ENCODE assay signal across 15 mouse cellular contexts in genomic region chr1:178838696-178839320, GRCm38 (mm10).
DNase-seq lines count a peak whose midpoint lies in the region; ATAC-seq and TF ChIP-seq lines count a peak whose summit lies in the region.
"Had no signal": no experiment of that assay in that cellular context is flagged by ENCODE, and none has a peak within 500 bp of the region (broad histone marks: within the 10 kb centered on the region; RNA-seq: fewer than 3 reads in every experiment).

No protein-coding gene starts in this region.

- no peaks in the 10 kb centered on the region for H3K9me3 ChIP-seq in hindbrain, embryonic 13.5 days
- H3K9me3 ChIP-seq in hindbrain, embryonic 11.5 days (ENCODE audit: control insufficient read depth, low read length) = no peaks in the 10 kb centered on the region
- H3K9me3 ChIP-seq in heart, embryonic 16.5 days (replicated peaks; ENCODE audit: control insufficient read depth, low read length) = no peaks in the 10 kb centered on the region
- H3K9me3 ChIP-seq: embryonic facial prominence, embryonic 13.5 days; intestine, embryonic 15.5 days had no signal

- ATAC-seq in hindbrain, embryonic 13.5 days (ENCODE audit: low FRiP score) = no peak
- ATAC-seq in hindbrain, embryonic 11.5 days (ENCODE audit: low FRiP score) = no peak
- peak; percentile 34; the same call in 1 of the 2 replicates for ATAC-seq in heart, embryonic 16.5 days (replicated peaks; ENCODE audit: extremely low read depth, insufficient read depth, low FRiP score)
- ATAC-seq: forebrain, embryonic 14.5 days; intestine, embryonic 15.5 days had no signal

- no peaks in the 10 kb centered on the region for H3K27me3 ChIP-seq in hindbrain, embryonic 13.5 days
- H3K27me3 ChIP-seq in hindbrain, embryonic 11.5 days (ENCODE audit: control insufficient read depth, insufficient read depth, low read length) = no peaks in the 10 kb centered on the region
- H3K27me3 ChIP-seq in heart, embryonic 16.5 days (ENCODE audit: control insufficient read depth, insufficient read depth, low read length) = no peaks in the 10 kb centered on the region
- no peaks in the 10 kb centered on the region for H3K27me3 ChIP-seq in thymus, adult 2 months (ENCODE audit: control insufficient read depth, insufficient read depth, low read length)
- H3K27me3 ChIP-seq: embryonic facial prominence, embryonic 13.5 days; intestine, embryonic 15.5 days had no signal

- no peak overlapping the region for H3K4me3 ChIP-seq in hindbrain, embryonic 13.5 days
- no peak overlapping the region for H3K4me3 ChIP-seq in hindbrain, embryonic 11.5 days (ENCODE audit: low read depth, low read length)
- no peak overlapping the region for H3K4me3 ChIP-seq in heart, embryonic 16.5 days (ENCODE audit: low read length)
- H3K4me3 ChIP-seq in thymus, adult 2 months (ENCODE audit: control insufficient read depth, insufficient read depth, low read length) = no peak overlapping the region
- H3K4me3 ChIP-seq: embryonic facial prominence, embryonic 13.5 days; intestine, embryonic 15.5 days had no signal

- 55% methylated on average over 10 of the region's 10 CpGs for WGBS in hindbrain, embryonic 13.5 days
- 77% methylated on average over 10 of the region's 10 CpGs for WGBS in hindbrain, embryonic 11.5 days
- WGBS in heart, embryonic 16.5 days = 30% methylated on average over 10 of the region's 10 CpGs
- 94% methylated on average over 10 of the region's 10 CpGs for WGBS in thymus, adult 2 months

- no peak overlapping the region for H3K9ac ChIP-seq in hindbrain, embryonic 13.5 days
- no peak overlapping the region for H3K9ac ChIP-seq in hindbrain, embryonic 11.5 days (ENCODE audit: low read depth, low read length)
- H3K9ac ChIP-seq in heart, embryonic 16.5 days (ENCODE audit: low read length) = 0 out of 2 replicates have a peak overlapping the region, but pooled peaks have one; percentile 11
- H3K9ac ChIP-seq: embryonic facial prominence, embryonic 13.5 days; intestine, embryonic 15.5 days; liver, embryonic 14.5 days had no signal

- no peak for TF ChIP-seq CTCF in thymus, adult 2 months (IDR thresholded peaks at IDR 0.05; ENCODE audit: borderline replicate concordance, control insufficient read depth, extremely low read depth, insufficient read depth, low read length, poor library complexity)

- H3K27ac ChIP-seq in hindbrain, embryonic 13.5 days = peak overlapping the region; percentile 49
- no peak overlapping the region for H3K27ac ChIP-seq in hindbrain, embryonic 11.5 days (ENCODE audit: low read depth, low read length)
- H3K27ac ChIP-seq in heart, embryonic 16.5 days (ENCODE audit: low read length) = peak overlapping the region; percentile 51
- no peak overlapping the region for H3K27ac ChIP-seq in thymus, adult 2 months (ENCODE audit: control insufficient read depth, insufficient read depth, low read length)
- H3K27ac ChIP-seq: embryonic facial prominence, embryonic 13.5 days; intestine, embryonic 15.5 days; liver, embryonic 14.5 days had no signal

- H3K36me3 ChIP-seq in hindbrain, embryonic 13.5 days = no peaks in the 10 kb centered on the region
- no peaks in the 10 kb centered on the region for H3K36me3 ChIP-seq in hindbrain, embryonic 11.5 days (ENCODE audit: control insufficient read depth, insufficient read depth, low read length)
- no peaks in the 10 kb centered on the region for H3K36me3 ChIP-seq in heart, embryonic 16.5 days (ENCODE audit: control insufficient read depth, insufficient read depth)
- no peaks in the 10 kb centered on the region for H3K36me3 ChIP-seq in thymus, adult 2 months (ENCODE audit: control insufficient read depth, insufficient read depth, low read length)
- H3K36me3 ChIP-seq: embryonic facial prominence, embryonic 13.5 days; intestine, embryonic 15.5 days had no signal

- TF ChIP-seq POLR2A in thymus, adult 2 months (IDR thresholded peaks at IDR 0.05; ENCODE audit: control insufficient read depth, extremely low read depth, insufficient read depth, low read length, poor library complexity) = no peak

- no peak for DNase-seq in hindbrain, embryonic 11.5 days (ENCODE audit: low spot score)
- peak; percentile 34 for DNase-seq in retina, postnatal 1 day
- no peak for DNase-seq in retina, embryonic 14.5 days (ENCODE audit: low spot score)
- DNase-seq in thymus, adult 2 months = no peak
- no peak for DNase-seq in lung, postnatal 36 days
- DNase-seq: cerebellum, adult 9-11 months; gastrocnemius, postnatal 14 days; kidney, postnatal 36 days; thymus, postnatal 4 days had no signal

- H3K4me2 ChIP-seq in hindbrain, embryonic 13.5 days = no peak overlapping the region
- H3K4me2 ChIP-seq in hindbrain, embryonic 11.5 days (replicated peaks; ENCODE audit: low read depth, low read length) = no peak overlapping the region
- no peak overlapping the region for H3K4me2 ChIP-seq in heart, embryonic 16.5 days (ENCODE audit: low read depth, low read length)
- H3K4me2 ChIP-seq: embryonic facial prominence, embryonic 13.5 days; intestine, embryonic 15.5 days had no signal

- H3K4me1 ChIP-seq in hindbrain, embryonic 13.5 days (replicated peaks) = peaks cover 14% of the 10 kb centered on the region
- H3K4me1 ChIP-seq in hindbrain, embryonic 11.5 days (replicated peaks; ENCODE audit: control insufficient read depth, insufficient read depth, low read length) = no peaks in the 10 kb centered on the region
- H3K4me1 ChIP-seq in heart, embryonic 16.5 days (ENCODE audit: control insufficient read depth, insufficient read depth, low read length) = peaks cover 24% of the 10 kb centered on the region
- no peaks in the 10 kb centered on the region for H3K4me1 ChIP-seq in thymus, adult 2 months (replicated peaks; ENCODE audit: control insufficient read depth, insufficient read depth, low read length)
- H3K4me1 ChIP-seq: intestine, embryonic 15.5 days had no signal

Comparison
In these comparisons a context has a peak if more than half of its experiments do, and no peak if none do; other contexts are left out.
1. H3K27ac ChIP-seq: peak in hindbrain, embryonic 13.5 days (single experiment) and heart, embryonic 16.5 days (single experiment); none in hindbrain, embryonic 11.5 days (single experiment) and thymus, adult 2 months (single experiment).